Mouse (Mus musculus) spleen, postnatal 10 days (tissue): ENCODE measurements around the gene Rnf167.

Experiments used
- DNase-seq, 2 experiments: peaks; one replicate each; pipeline ENCODE4 v3.0.0; 2021 to 2022; ENCODE audit warnings: low spot score in 2 of 2

Gene Rnf167

DNA sequence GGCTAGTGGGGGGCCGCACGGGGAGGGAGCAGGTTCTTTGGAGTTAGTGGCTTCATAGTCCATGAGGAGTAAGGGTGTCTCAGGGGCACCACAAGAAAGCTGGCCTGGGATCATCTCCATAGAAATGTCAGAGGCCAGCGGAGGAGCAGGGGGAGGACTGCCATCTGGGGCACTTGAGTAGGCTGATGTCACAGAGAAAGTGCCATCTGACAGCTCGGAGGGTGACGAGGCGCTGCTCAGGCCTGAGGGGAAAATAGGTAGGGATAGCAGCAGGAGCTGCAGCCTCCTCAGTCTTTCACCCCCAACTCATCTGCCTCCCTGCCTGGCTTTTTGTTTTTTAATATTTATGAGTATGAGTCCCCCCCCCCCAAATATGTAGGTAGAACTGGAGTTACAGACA, 27.0 kb downstream of the Rnf167 start:
- DNase-seq = no peak

DNA sequence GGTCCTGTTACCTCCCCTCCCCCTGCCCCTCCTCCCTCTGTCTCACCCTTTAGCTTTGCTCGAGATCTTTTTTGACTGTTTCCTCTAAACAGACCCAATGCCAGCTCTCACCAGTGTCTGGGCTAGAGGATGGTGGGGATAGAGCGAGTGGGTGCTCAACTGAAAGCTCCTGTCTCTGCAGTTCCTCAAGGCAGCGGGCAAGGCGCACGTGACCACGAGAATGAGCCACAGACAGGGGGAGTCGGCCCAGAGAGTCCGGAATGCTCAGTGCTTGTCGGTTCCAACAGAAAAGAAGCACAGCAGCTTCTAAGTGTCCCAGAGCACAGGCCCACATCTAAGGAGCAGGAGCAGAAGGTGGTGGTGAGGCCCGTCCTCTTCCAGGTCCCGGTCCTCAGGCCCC, 27.5 kb downstream of the Rnf167 start:
- DNase-seq = no peak

GRCm38 (mm10) chr11:70678092-70678491, 31.1 kb downstream of the Rnf167 start:
- no peak for DNase-seq

DNA sequence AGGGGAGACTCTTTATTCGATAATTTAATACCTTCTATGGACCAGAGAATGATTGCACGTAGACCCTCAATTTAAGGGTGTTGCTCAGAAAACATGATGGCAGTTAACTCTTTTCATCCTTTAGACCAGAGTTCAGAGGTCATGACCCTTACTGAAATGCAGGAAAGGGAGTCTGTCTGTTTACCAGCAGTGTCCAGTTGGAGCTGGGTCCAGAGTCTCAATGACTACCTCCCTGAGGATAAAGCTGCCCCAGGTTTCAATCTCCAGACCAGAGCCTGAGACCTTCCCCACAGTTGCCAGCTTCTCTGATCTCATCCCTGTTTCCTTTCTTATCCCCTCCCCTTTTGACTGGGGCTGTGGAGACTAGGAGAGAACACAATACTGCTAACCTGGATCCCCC, 31.5 kb downstream of the Rnf167 start:
- no peak for DNase-seq

DNA sequence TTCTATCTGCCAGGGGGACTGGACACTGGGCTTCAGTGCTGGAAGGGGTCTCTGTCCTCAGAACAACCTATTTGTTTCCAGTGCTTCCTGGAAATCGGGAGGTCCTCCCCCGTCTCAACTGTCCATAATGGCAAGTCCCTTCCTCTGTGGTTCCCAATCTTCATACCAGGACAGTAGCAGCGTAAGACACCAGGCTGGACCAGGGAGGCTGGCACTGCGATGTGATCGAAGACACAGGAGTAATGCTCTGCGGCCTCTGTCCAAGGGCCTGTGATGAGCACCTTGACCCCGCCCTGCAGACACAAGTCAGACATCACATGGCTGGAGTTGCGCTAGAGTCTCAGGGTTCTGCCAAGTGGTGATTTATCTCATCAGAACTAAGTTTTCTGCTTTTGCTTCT, 32.3 kb downstream of the Rnf167 start:
- no peak for DNase-seq

- peak in 1 of 2 experiments; percentile 60 for DNase-seq
Measured at GRCm38 (mm10) chr11:70679894-70680293, 32.9 kb downstream of the Rnf167 start.

GRCm38 (mm10) chr11:70681170-70681569, 34.1 kb downstream of the Rnf167 start:
- no peak for DNase-seq

DNA sequence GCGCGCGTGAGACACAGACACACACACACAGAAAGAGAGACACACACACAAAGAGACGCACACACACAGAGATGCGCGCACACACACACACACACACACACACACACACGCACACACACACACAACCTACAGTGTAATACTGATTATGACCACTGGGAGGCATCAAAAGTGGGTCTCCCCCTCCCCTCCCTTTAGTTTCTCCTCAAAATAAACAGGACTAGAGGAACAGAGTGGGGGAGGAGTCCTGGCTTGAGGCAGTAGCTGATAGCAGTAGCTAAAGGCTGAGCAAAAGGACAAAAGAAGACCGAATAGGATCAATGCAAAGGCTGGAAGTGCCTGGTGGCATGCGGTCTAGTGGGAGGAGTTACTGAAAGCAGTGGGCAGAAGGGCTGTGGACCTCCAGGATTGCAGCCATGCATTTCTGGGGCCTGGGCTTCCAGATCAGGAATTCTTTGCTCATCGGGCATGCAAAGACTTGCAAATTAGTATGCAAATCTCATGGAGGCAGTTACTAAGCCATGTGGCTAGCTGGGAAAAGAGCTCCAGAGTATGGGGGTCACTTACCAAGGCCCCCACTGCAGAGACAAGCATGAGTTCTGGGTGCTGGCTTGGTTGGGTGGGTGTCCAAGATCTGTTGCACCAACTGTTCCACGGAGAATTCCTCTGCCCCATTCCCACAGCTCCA, 35.0 kb downstream of the Rnf167 start:
- DNase-seq = no peak

DNA sequence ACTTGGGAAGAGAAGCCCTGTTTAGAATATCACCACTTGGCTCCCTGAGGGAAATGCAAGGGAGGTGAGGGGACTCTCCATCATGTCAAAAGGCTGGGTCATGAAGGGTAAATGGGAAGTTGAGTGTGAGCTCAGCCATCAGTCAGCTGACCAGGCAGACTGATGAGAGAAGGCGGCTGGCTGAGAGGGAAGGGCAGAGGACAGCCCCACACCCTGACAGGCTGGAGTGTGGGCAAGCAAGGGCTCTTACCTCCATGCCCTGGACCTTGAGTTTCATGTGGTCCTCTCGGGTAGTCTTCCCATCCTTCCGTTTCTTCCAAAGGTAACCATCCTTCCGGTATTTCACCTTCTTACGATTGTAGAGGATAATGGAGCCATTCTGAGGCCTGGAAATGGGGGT, 36.6 kb downstream of the Rnf167 start:
- no peak for DNase-seq

GRCm38 (mm10) chr11:70686901-70687566, 40.0 kb downstream of the Rnf167 start:
- peak in 1 of 2 experiments; percentile 32 for DNase-seq

DNA sequence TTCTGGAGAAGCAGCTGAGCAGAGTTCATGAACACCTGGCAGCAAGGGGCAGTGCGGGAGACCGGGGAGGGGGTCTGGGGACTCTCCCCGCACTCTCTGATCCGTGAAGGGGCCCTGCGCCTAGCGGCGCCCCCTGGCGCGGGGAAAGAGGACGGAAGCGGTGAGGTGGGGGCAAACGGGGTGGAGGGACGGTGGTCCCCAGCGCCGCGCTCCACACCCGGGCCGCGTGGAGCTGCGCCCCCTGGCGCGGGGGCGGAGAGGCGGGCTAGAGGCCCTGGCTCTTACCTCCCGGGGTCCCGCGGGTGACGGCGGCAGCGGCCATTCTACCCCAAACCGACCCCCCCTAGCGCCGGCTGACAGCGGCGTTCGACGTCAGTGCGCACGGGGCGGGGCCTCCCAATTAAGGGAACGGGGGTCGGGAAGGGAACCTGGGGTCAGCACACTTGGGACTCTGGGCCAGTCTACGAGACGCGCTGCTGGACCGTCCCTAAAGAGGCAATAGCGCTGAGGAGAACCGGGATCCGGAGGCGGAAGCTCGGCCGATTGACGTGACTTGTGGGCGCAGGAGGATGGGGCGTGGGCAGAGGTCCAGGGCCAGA, 40.7 kb downstream of the Rnf167 start, which contains the start of gene Camta2:
Camta2 (minus strand) TSS at position 505 of the 599 bp plus-strand sequence.
- peak; percentile 76 to 86 for DNase-seq

DNA sequence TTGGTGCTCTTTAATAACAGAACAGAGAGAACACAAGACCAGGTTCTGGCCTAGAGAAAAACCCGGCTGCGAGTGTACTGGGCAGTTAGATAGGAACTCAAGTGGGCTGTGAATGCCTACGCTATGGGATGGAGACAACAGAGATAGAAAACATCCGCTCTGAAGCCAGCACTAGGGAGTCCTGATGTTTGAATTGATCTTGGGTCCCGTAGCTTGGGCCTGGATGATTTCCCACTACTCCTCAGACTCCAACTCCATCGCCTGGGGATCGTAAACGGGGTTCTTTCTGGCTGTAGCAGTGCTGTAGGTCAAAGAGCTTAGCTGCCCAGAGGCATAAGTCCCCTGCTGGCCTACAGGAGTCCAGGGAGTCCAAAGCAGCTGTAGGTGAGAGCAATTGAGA, 41.3 kb downstream of the Rnf167 start:
- no peak for DNase-seq

GRCm38 (mm10) chr11:70689578-70689977, 42.5 kb downstream of the Rnf167 start:
- DNase-seq = no peak

GRCm38 (mm10) chr11:70693504-70693903, 46.5 kb downstream of the Rnf167 start:
- DNase-seq = no peak

DNA sequence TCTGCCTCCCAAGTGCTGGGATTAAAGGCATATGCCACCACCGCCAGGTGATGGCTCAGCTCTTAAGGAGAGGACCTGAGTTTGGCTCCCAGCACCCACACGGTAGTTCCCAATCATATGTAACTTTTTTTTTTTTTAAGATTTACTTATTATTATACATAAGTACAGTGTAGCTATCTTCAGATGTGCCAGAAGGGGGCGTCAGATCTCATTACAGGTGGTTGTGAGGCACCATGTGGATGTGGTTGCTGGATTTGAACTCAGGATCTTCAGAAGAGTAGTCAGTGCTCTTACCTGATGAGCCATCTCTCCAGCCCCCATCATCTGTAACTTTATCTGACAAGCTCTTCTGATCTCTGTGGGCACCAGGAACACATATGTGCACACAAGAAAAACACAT, 50.3 kb downstream of the Rnf167 start:
- DNase-seq = no peak

GRCm38 (mm10) chr11:70699051-70699450, 52.0 kb downstream of the Rnf167 start:
- no peak for DNase-seq

DNA sequence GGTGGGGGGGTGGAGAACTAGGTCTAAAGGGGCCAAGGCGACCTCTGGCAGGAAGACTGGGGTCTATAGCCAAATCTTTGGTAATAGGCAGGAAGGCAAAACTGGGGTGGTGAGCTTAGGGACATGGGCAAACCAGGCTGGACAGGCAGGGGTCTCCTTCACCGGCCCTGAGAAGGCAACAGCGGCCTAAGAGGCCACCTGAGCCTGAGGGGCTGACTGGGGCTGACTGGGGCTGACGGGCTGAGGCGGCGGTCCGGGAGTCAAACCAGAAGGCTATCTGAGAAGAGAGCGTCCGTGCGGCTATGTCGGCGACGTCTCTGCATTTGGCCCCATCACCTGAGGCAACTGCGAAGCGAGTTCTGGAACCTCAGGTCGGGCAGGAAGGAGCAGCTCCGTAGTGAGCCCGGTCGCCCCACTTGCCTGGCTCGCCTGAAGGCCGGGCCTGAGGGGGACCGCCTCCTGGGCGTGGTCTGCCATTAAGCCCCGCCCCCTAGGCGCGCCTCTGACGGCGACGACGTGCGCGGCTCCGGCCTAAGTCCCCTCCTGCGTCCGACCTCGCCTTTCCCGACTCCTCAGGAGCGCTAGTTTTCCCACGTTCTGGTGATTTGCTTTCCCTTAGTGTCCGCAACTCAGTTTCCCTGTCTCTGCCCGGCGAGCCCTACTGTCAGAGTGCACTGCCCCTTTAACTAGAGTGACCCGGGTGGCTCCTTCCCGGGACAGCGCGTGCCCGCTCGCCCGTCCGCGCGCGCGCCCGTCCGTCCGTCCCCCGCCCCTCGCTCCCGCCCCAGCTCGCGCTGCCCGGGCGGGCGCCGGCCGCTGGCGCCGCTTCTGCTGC, 52.9 kb downstream of the Rnf167 start, which contains the start of the genes Inca1 and Kif1c:
Inca1 (minus strand) TSS at position 434 of the 835 bp plus-strand sequence.
Kif1c (plus strand) TSS at position 827 of the 835 bp plus-strand sequence.
- DNase-seq = peak; percentile 96 to 97

DNA sequence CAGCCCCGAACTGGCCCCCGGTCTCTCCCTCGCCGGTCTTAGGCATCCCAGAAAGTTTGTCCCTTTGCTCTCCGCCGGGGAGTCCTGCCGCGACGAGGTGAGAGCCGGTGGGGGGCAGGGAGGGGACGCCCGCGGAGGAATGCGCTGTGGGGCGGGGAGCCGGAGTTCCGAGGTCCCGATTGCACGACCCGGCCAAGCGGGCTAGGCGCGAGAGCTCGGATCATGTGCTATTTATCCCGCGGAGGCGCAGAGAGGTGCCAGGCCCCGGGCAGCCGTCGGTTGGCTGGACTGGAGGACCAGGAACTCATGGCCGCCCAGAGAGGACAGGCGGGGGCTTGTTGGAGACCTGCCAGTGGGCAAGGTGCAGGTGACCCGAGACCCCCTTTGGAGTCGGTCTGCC, 53.6 kb downstream of the Rnf167 start:
- peak; percentile 63 to 69 for DNase-seq
